Mouse (Mus musculus): ENCODE measurements around the gene Aaas. TPM values are rescaled to one million over a fixed set of nuclear protein-coding genes. Genes with fewer than 3 reads are reported as not detected.
A peak's percentile ranks its signal among the peaks of the same experiment; 100 is the strongest.

Gene Aaas
- polyA plus RNA-seq, 1 experiment from 2014 or later: 65.9 TPM

DNA sequence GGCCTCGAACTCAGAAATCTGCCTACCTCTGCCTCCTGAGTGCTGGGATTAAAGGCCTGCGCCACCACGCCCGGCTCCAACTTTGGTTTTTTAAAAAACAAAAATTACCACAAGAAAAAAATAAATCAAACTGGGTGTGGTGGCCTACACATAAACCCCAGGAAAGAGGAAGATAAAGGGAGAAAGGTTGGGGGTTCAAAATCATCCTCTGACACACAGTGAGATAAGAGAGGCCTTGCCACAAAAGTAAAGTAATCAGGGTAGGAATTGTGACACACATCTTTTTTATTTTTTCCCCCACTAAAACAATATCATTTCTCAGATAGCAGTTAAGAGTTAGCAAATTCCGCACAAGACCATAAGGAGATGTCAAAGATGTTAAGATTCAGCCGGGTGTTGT lies 33.1 kb upstream of the Aaas start:
- H3K4me1 ChIP-seq (replicated peaks; ENCODE audit: control insufficient read depth, insufficient read depth, low read length): no peaks in the 10 kb centered on the region
- WGBS: 86% methylated on average over 6 of the region's 6 CpGs
- H3K27ac ChIP-seq (ENCODE audit: low read depth, low read length): no peak overlapping the region
- H3K9ac ChIP-seq (ENCODE audit: low read depth, low read length): no peak overlapping the region
- no peak overlapping the region for H3K4me3 ChIP-seq (ENCODE audit: low read depth, low read length)
- DNase-seq (ENCODE audit: low spot score) (no peak), ATAC-seq (ENCODE audit: low FRiP score) (no peak)
- H3K4me2 ChIP-seq (replicated peaks; ENCODE audit: low read depth, low read length): no peak overlapping the region
- no peaks in the 10 kb centered on the region for H3K27me3 ChIP-seq (ENCODE audit: control insufficient read depth, insufficient read depth, low read length)
- no peaks in the 10 kb centered on the region for H3K9me3 ChIP-seq (ENCODE audit: control insufficient read depth, low read length)
- no peaks in the 10 kb centered on the region for H3K36me3 ChIP-seq (ENCODE audit: control insufficient read depth, insufficient read depth, low read length)

DNA sequence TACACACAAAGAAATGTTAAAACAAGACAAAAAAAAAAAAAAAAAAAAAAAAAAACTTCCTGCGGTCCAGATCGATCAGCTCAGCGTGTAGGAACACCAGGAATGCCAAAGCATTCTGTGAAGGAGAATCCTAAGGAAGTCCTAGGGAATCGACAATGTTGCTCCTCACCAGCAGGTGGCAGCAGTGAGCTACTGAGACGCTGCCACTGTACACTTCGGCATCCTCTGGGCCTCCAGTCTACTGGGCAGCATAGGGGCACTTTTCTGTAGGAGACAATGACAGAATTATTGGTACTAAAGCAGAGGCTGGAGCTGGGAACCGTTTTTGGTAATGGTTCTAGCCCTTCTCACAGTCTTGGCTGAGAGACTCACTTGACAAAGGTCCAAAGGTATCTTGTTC lies 31.0 kb upstream of the Aaas start:
- WGBS: 5% methylated on average over 7 of the region's 7 CpGs
- ATAC-seq (ENCODE audit: low FRiP score) (peak; percentile 51), DNase-seq (ENCODE audit: low spot score) (peak; percentile 95)
- H3K9ac ChIP-seq (ENCODE audit: low read depth, low read length): no peak overlapping the region
- H3K9me3 ChIP-seq (ENCODE audit: control insufficient read depth, low read length): no peaks in the 10 kb centered on the region
- H3K4me3 ChIP-seq (ENCODE audit: low read depth, low read length): no peak overlapping the region
- H3K27ac ChIP-seq (ENCODE audit: low read depth, low read length): no peak overlapping the region
- H3K4me2 ChIP-seq (replicated peaks; ENCODE audit: low read depth, low read length): no peak overlapping the region
- no peaks in the 10 kb centered on the region for H3K27me3 ChIP-seq (ENCODE audit: control insufficient read depth, insufficient read depth, low read length)
- H3K4me1 ChIP-seq (replicated peaks; ENCODE audit: control insufficient read depth, insufficient read depth, low read length): no peaks in the 10 kb centered on the region
- H3K36me3 ChIP-seq (ENCODE audit: control insufficient read depth, insufficient read depth, low read length): no peaks in the 10 kb centered on the region

DNA sequence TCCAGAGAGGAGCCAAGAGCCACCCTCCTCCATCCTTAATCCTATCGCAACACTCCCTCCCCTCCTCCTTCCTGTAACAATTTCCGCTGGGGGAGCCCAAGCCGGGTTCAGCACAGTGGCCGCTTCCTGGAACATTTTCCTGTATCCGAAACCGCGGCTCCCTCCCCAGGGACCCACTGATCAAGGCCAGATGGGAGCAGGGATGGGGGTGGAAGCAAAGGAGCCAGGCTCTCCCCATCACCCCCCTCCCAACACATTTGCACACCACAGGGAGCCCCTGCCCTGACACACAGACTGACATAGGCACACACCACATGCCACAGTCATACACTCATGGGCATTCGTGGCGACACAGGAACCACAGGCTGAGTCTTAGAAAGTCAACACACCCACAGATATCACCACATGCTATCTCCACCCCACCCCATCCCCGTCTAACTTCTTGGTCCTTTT lies 27.3 kb upstream of the Aaas start:
- DNase-seq (ENCODE audit: low spot score) (peak; percentile 51), ATAC-seq (ENCODE audit: low FRiP score) (0 out of 2 replicates have a peak, but pooled peaks have one; percentile 28)
- Histone ChIP-seq H3K9me3 (ENCODE audit: control insufficient read depth, low read length) (no peaks in the 10 kb centered on the region), H3K9ac (ENCODE audit: low read depth, low read length) (no peak overlapping the region), H3K27ac (ENCODE audit: low read depth, low read length) (no peak overlapping the region), H3K27me3 (ENCODE audit: control insufficient read depth, insufficient read depth, low read length) (no peaks in the 10 kb centered on the region), H3K4me2 (replicated peaks; ENCODE audit: low read depth, low read length) (no peak overlapping the region), H3K4me1 (replicated peaks; ENCODE audit: control insufficient read depth, insufficient read depth, low read length) (no peaks in the 10 kb centered on the region; the same call in 1 of the 2 replicates), H3K4me3 (ENCODE audit: low read depth, low read length) (no peak overlapping the region), H3K36me3 (ENCODE audit: control insufficient read depth, insufficient read depth, low read length) (no peaks in the 10 kb centered on the region)
- WGBS: 3% methylated on average over 10 of the region's 10 CpGs

DNA sequence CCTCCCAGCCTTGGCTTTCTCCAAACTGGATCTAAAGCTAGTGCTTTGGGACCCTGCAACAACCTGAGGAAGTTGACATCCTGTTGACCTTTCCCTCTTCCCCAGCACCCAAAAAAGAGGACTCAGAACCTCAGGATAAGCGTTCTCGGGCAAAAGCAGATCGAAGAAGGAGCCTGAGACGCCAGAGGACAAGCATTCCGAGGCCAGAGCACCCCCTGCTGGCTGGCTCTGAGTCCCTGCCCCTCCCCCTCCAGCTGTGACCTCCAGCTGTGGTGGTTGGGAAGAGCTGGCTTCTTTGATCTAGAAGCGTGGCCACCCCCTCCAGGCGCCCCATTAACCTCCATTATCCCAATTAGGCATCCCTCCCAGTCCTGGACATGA lies 26.6 kb upstream of the Aaas start:
- WGBS: under 1% methylated on average over 7 of the region's 7 CpGs

DNA sequence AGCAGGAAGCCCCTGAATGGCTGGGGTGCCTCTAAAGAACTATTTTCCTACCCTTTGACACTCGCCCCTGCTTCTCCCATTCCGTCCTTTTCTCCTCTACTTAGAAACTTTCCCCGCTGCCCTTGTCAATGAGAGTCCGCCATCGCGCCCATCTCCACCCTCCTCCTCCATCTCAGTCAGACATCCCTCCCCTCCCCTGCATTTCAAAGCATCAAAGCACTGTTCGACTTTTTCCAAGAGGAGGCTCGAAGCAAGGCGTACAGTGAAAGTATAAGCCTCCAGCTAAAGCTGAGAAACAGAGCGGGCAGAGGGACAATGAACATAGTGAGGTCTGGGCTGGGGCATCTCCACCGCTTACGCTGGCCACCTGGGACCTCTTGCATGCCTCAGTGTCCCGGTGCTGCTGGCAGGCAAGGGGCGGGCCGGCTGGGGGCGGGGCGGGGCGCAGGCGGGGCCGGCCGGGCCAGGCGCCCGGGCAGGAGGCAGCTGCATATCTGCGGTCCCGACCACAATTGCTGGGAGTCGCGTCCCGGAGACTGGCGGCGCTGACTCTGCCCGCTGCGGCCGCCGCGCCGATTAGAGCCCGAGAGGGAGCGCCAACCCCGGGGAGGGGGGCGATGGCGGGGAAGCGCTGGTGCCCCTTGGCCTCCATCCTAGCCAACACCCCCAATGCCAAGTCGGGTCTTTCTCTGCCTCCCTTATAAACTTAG lies 26.0 kb upstream of the Aaas start:
- no peaks in the 10 kb centered on the region for H3K9me3 ChIP-seq (ENCODE audit: control insufficient read depth, low read length)
- 0% methylated on average over 42 of the region's 43 CpGs for WGBS
- H3K27ac ChIP-seq (ENCODE audit: low read depth, low read length): peak overlapping the region; percentile 63
- peak overlapping the region; percentile 81 for H3K4me2 ChIP-seq (replicated peaks; ENCODE audit: low read depth, low read length)
- H3K36me3 ChIP-seq (ENCODE audit: control insufficient read depth, insufficient read depth, low read length): no peaks in the 10 kb centered on the region
- H3K27me3 ChIP-seq (ENCODE audit: control insufficient read depth, insufficient read depth, low read length): no peaks in the 10 kb centered on the region
- H3K4me1 ChIP-seq (replicated peaks; ENCODE audit: control insufficient read depth, insufficient read depth, low read length): no peaks in the 10 kb centered on the region; the same call in 1 of the 2 replicates
- DNase-seq (ENCODE audit: low spot score) (peak; percentile 72), ATAC-seq (ENCODE audit: low FRiP score) (peak; percentile 90)
- H3K4me3 ChIP-seq (ENCODE audit: low read depth, low read length): peak overlapping the region; percentile 45
- H3K9ac ChIP-seq (ENCODE audit: low read depth, low read length): peak overlapping the region; percentile 51

More for the DNA sequence above, 26.6 kb upstream of the Aaas start:
- Histone ChIP-seq H3K4me2 (replicated peaks; ENCODE audit: low read depth, low read length) (peak overlapping the region; percentile 81), H3K27me3 (ENCODE audit: control insufficient read depth, insufficient read depth, low read length) (no peaks in the 10 kb centered on the region), H3K36me3 (ENCODE audit: control insufficient read depth, insufficient read depth, low read length) (no peaks in the 10 kb centered on the region), H3K4me1 (replicated peaks; ENCODE audit: control insufficient read depth, insufficient read depth, low read length) (no peaks in the 10 kb centered on the region; the same call in 1 of the 2 replicates), H3K9ac (ENCODE audit: low read depth, low read length) (peak overlapping the region; percentile 51), H3K27ac (ENCODE audit: low read depth, low read length) (peak overlapping the region; percentile 63), H3K9me3 (ENCODE audit: control insufficient read depth, low read length) (no peaks in the 10 kb centered on the region), H3K4me3 (ENCODE audit: low read depth, low read length) (peak overlapping the region; percentile 45)
- peak; percentile 93 for DNase-seq (ENCODE audit: low spot score)
- peak; percentile 72 for ATAC-seq (ENCODE audit: low FRiP score)

DNA sequence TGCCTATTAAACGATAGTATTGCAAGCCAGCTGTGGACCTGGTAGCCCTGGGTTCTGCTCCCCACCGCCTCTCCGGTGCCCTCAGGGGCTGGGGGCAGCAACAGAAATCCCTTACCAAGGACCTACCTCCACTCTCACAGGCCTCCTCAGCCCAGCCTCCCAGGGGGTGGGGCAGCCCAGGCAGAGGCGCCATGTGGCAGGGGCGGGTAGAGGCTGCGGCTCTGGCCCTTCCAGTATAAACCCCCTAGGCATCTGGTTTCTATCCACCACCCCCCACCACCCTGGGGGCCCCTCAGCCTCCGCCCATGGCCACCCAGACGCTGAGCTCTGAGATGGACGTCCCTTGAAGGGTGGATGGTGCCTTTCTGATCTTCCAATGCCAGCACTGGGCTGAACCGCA lies 20.2 kb upstream of the Aaas start:
- H3K27ac ChIP-seq (ENCODE audit: low read depth, low read length): no peak overlapping the region
- DNase-seq (ENCODE audit: low spot score) (no peak), ATAC-seq (ENCODE audit: low FRiP score) (no peak)
- no peak overlapping the region for H3K4me3 ChIP-seq (ENCODE audit: low read depth, low read length)
- no peak overlapping the region; the same call in 1 of the 2 replicates for H3K9ac ChIP-seq (ENCODE audit: low read depth, low read length)
- H3K36me3 ChIP-seq (ENCODE audit: control insufficient read depth, insufficient read depth, low read length): no peaks in the 10 kb centered on the region
- H3K4me1 ChIP-seq (replicated peaks; ENCODE audit: control insufficient read depth, insufficient read depth, low read length): peaks cover 9% of the 10 kb centered on the region
- WGBS: 4% methylated on average over 9 of the region's 10 CpGs
- no peaks in the 10 kb centered on the region; the same call in 1 of the 2 replicates for H3K27me3 ChIP-seq (ENCODE audit: control insufficient read depth, insufficient read depth, low read length)
- H3K9me3 ChIP-seq (ENCODE audit: control insufficient read depth, low read length): no peaks in the 10 kb centered on the region
- no peak overlapping the region for H3K4me2 ChIP-seq (replicated peaks; ENCODE audit: low read depth, low read length)

DNA sequence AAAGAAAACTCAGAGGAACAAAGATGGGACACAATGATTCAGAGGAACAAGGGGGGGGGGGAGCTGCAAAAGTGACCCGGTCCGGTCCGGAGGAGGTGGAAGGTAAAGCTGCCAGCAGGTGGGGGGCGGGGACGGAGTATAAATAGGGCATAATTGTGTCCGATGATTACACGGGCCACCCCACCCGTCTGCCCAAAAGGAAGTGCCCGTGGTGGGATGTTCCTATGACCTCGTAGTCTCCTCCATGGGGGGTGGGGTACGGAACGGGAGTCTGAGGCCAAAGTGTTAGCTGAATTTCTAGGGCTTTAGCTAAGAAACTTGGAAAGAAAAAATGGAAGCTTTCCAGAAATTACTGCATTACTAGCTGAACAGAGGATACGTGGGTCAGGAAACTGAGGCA lies 19.4 kb upstream of the Aaas start:
- Histone ChIP-seq H3K4me3 (ENCODE audit: low read depth, low read length) (no peak overlapping the region), H3K9me3 (ENCODE audit: control insufficient read depth, low read length) (no peaks in the 10 kb centered on the region), H3K27me3 (ENCODE audit: control insufficient read depth, insufficient read depth, low read length) (no peaks in the 10 kb centered on the region; the same call in 1 of the 2 replicates), H3K4me1 (replicated peaks; ENCODE audit: control insufficient read depth, insufficient read depth, low read length) (peaks cover 9% of the 10 kb centered on the region), H3K36me3 (ENCODE audit: control insufficient read depth, insufficient read depth, low read length) (no peaks in the 10 kb centered on the region), H3K9ac (ENCODE audit: low read depth, low read length) (no peak overlapping the region), H3K4me2 (replicated peaks; ENCODE audit: low read depth, low read length) (no peak overlapping the region), H3K27ac (ENCODE audit: low read depth, low read length) (no peak overlapping the region)
- 9% methylated on average over 13 of the region's 13 CpGs for WGBS
- DNase-seq (ENCODE audit: low spot score) (no peak), ATAC-seq (ENCODE audit: low FRiP score) (no peak)

DNA sequence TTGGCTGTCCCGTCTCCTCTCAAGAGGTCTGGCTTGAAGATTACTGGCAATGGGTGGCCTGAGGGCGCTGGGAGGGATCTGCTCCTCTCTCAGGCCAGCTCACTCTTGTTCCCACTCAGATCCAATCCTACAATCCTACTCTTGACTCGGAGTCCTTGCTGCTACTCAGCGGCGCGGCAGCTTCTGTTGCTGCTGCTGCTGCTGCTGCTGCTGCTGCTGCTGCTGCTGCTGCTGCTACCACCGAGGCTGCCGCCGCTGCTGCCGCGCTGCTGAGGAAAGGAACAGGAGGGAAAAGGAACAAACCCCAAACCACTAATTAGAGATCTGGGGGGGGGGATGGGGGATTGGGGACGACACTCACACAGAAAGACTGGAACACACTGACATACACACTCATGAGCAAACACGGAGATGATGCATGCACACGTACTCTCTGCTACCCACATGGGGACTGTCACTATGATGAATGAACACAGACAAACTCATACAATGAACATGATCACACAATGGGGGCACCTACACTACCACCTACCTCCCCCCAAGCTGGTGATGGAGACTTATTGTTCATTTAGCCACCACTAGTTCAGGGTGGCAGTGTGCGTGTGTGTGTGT lies 16.3 kb upstream of the Aaas start, which contains the start of gene Sp7:
Sp7 (minus strand) TSS at position 450 of the 612 bp plus-strand sequence.
- ATAC-seq (ENCODE audit: low FRiP score) (no peak), DNase-seq (ENCODE audit: low spot score) (peak; percentile 49)
- 6% methylated on average over 15 of the region's 15 CpGs for WGBS
- peak within 1 kb of the TSS; percentile 21 for H3K4me3 ChIP-seq (ENCODE audit: low read depth, low read length)
- H3K9ac ChIP-seq (ENCODE audit: low read depth, low read length): peak within 1 kb of the TSS; percentile 52
- peaks cover 2% of the 10 kb centered on the region; the same call in 1 of the 2 replicates for H3K27me3 ChIP-seq (ENCODE audit: control insufficient read depth, insufficient read depth, low read length)
- H3K4me2 ChIP-seq (replicated peaks; ENCODE audit: low read depth, low read length): peak within 1 kb of the TSS; percentile 44
- peaks cover 9% of the 10 kb centered on the region for H3K4me1 ChIP-seq (replicated peaks; ENCODE audit: control insufficient read depth, insufficient read depth, low read length)
- H3K27ac ChIP-seq (ENCODE audit: low read depth, low read length): no peak within 1 kb of the TSS
- no peaks in the 10 kb centered on the region for H3K9me3 ChIP-seq (ENCODE audit: control insufficient read depth, low read length)
- no peaks in the 10 kb centered on the region for H3K36me3 ChIP-seq (ENCODE audit: control insufficient read depth, insufficient read depth, low read length)
